Mouse (Mus musculus) ES-Bruce4 (cell line): Measurements from ENCODE around the gene H2-Ab1.

ENCODE experiments used
- CTCF ChIP-seq: IDR thresholded peaks from one replicate; pipeline ENCODE4 v1.8.1; 2011; ENCODE audit warnings: low read depth, low read length
- EP300 ChIP-seq: IDR thresholded peaks from 2 replicates; pipeline ENCODE4 v1.6.1; 2011; ENCODE audit warnings: low read depth, low read length; ENCODE audit not compliant: insufficient read depth
- POLR2A ChIP-seq: IDR thresholded peaks from one replicate; pipeline ENCODE4 v1.8.1; 2011; ENCODE audit warnings: low read length; ENCODE audit not compliant: insufficient read depth

DNA sequence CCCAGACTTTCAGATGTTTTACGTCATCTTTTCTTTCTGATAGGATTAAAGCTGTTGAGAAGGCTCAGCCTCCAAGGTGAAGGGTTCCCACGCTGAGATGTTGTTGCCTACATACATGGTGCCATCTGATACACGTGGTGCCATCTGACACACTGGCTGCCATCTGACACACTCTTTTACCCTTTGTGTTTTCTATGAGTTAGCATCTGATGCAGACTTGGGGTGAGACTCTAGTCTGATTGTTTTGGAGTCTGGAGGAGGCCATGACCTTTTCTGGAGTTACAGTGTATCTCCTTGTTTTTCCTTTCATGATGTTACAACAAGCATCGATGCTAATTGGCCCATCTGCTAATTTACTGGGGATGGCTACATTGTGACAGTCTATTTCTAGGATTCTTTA lies 12.8 kb upstream of the H2-Ab1 start:
- TF ChIP-seq EP300 (no peak), POLR2A (no peak), CTCF (no peak)
